Mouse (Mus musculus) right cerebral cortex, postnatal 25 days (tissue): ENCODE measurements around the gene Hoxd1.

Source experiments
- DNase-seq: peaks from one replicate; pipeline ENCODE4 v3.0.0; 2022

Hoxd1 gene

GRCm38 (mm10) chr2:74749337-74750121 lies 13.3 kb upstream of the Hoxd1 start:
- DNase-seq = no peak

GRCm38 (mm10) chr2:74750731-74751250 lies 12.0 kb upstream of the Hoxd1 start:
- no peak for DNase-seq

GRCm38 (mm10) chr2:74751861-74752260 lies 10.9 kb upstream of the Hoxd1 start:
- DNase-seq = no peak

- DNase-seq = no peak
Observed at GRCm38 (mm10) chr2:74752431-74753174, 10.2 kb upstream of the Hoxd1 start.

- DNase-seq = no peak
Observed at GRCm38 (mm10) chr2:74753175-74753523, 9.6 kb upstream of the Hoxd1 start.

- no peak for DNase-seq
Observed at GRCm38 (mm10) chr2:74753711-74754110, 9.1 kb upstream of the Hoxd1 start.

GRCm38 (mm10) chr2:74760146-74760545 lies 2.6 kb upstream of the Hoxd1 start:
- no peak for DNase-seq

- DNase-seq = no peak
Observed at GRCm38 (mm10) chr2:74761941-74762340, 839 bp upstream of the Hoxd1 start.

GRCm38 (mm10) chr2:74763245-74763735 lies 510 bp downstream of the Hoxd1 start:
- DNase-seq = no peak

GRCm38 (mm10) chr2:74763976-74764375 lies 1.2 kb downstream of the Hoxd1 start:
- DNase-seq = no peak

GRCm38 (mm10) chr2:74774359-74774758 lies 11.6 kb downstream of the Hoxd1 start:
- no peak for DNase-seq

- DNase-seq = no peak
Observed at GRCm38 (mm10) chr2:74777536-74778275, 14.9 kb downstream of the Hoxd1 start.

GRCm38 (mm10) chr2:74781386-74781785 lies 18.6 kb downstream of the Hoxd1 start:
- DNase-seq = no peak

- DNase-seq = no peak
Observed at GRCm38 (mm10) chr2:74795531-74795930, 32.8 kb downstream of the Hoxd1 start.

- no peak for DNase-seq
Observed at GRCm38 (mm10) chr2:74808431-74808830, 45.7 kb downstream of the Hoxd1 start.
